Mouse (Mus musculus): ENCODE data around the gene Gnaz. TPM values are rescaled to one million over a fixed set of nuclear protein-coding genes. Genes with fewer than 3 reads are reported as not detected.

Gnaz gene
- polyA plus RNA-seq, 1 experiment from 2014 or later: 0.76 TPM

DNA sequence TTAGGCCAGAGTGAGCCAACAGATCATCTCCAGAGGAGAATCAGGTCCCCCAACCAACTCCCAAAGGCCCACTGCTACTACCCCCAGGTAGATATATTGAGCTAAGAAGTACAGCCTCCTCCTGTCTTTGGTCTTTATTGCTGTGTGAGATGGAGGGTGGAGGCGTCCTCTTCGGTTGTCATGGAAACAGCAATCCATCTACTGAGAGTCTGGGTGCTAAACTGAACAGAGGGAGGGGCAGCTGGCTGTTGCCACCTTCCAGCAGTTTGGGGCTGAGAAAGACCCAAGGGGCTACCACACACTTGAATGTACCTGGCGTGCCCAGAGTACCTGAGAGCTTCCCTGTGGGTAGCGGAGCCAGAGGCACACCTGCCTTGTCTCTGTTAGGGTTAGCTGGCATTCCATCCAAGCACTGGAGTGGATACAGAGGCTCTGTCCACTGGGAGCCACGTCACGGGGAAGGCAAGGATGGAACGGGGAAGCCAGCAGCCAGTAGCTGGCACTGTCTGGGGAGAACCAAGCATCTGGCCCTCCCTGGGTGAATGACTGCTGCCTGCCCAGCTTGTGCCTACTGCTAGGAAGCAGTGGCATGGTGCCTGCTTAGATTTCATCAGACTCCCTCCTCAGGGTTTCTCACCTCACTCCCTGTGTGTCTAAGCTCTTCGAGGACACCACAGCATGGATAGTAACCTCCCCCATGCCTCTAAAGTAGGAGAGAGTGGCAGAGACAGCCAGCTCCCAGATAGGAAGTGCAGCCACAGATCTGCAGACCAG is 40.1 kb downstream of the Gnaz start:
- no peak for ATAC-seq (ENCODE audit: insufficient number of reproducible peaks, insufficient read depth, low FRiP score, low read depth)
- Histone ChIP-seq H3K4me2 (ENCODE audit: low read length) (no peak overlapping the region), H3K27me3 (ENCODE audit: control insufficient read depth, insufficient read depth, low read length) (no peaks in the 10 kb centered on the region), H3K4me3 (ENCODE audit: control insufficient read depth in 1 of 2, insufficient read depth in 1 of 2, low read depth in 1 of 2, low read length in 2 of 2) (no peak overlapping the region), H3K9ac (ENCODE audit: low read length) (no peak overlapping the region), H3K9me3 (ENCODE audit: control insufficient read depth, low read length) (no peaks in the 10 kb centered on the region), H3K27ac (replicated peaks in 1 of 2; ENCODE audit: control insufficient read depth in 1 of 2, insufficient read depth in 1 of 2, low read depth in 2 of 2, low read length in 2 of 2) (no peak overlapping the region), H3K36me3 (ENCODE audit: control insufficient read depth, insufficient read depth, low read length) (no peaks in the 10 kb centered on the region), H3K4me1 (ENCODE audit: control insufficient read depth in 2 of 2, insufficient read depth in 2 of 2, low read length in 2 of 2) (no peaks in the 10 kb centered on the region; a peak in 1 of 4 replicates)
- WGBS: 56% methylated on average over 8 of the region's 8 CpGs

DNA sequence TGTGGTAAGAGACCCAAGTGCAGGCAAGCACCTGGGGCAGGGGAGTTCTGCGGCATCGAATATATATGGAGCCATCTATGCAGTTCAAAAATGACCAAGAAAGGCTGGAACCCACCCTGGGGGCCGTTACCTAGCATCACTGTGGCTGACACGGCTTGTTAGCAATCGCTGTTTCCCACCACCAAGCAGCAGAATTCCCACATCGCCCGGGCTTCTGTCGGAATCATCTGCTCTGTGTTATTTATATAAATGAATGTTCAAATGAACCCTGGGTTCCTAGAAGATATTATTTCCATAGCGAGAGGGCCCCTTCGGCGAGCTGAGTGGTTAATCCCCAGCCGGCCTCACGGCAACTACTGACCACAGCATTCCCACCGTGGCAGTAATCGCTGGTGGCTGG is 43.7 kb downstream of the Gnaz start:
- H3K27ac ChIP-seq (replicated peaks in 1 of 2; ENCODE audit: control insufficient read depth in 1 of 2, insufficient read depth in 1 of 2, low read depth in 2 of 2, low read length in 2 of 2): no peak overlapping the region
- H3K9ac ChIP-seq (ENCODE audit: low read length): no peak overlapping the region
- no peaks in the 10 kb centered on the region for H3K27me3 ChIP-seq (ENCODE audit: control insufficient read depth, insufficient read depth, low read length)
- no peak overlapping the region for H3K4me3 ChIP-seq (ENCODE audit: control insufficient read depth in 1 of 2, insufficient read depth in 1 of 2, low read depth in 1 of 2, low read length in 2 of 2)
- WGBS: 90% methylated on average over 15 of the region's 15 CpGs
- H3K4me1 ChIP-seq (ENCODE audit: control insufficient read depth in 2 of 2, insufficient read depth in 2 of 2, low read length in 2 of 2): no peaks in the 10 kb centered on the region; a peak in 1 of 4 replicates
- ATAC-seq (ENCODE audit: insufficient number of reproducible peaks, insufficient read depth, low FRiP score, low read depth): no peak
- no peak overlapping the region for H3K4me2 ChIP-seq (ENCODE audit: low read length)
- no peaks in the 10 kb centered on the region for H3K9me3 ChIP-seq (ENCODE audit: control insufficient read depth, low read length)
- H3K36me3 ChIP-seq (ENCODE audit: control insufficient read depth, insufficient read depth, low read length): no peaks in the 10 kb centered on the region

DNA sequence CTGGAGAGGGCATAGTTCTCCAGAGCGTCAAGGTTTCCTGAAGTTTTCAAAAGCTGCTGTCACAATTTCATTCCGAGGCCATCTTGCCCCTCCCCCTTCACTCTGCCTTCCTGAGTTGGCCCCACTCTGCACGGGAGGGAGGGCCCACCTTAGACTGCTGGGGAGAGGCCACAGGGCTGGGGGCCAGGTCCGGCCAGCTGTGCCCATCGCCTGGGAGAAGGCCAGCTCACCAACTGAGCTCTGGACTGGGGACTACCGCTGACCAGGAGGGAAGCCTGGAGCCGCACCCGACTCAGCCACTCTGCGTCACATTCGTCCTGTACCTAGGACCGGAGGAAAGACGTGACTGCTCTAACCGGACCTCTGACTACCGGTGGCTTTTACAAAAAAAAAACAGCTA is 48.5 kb downstream of the Gnaz start:
- Histone ChIP-seq H3K4me2 (ENCODE audit: low read length) (no peak overlapping the region), H3K9me3 (ENCODE audit: control insufficient read depth, low read length) (no peaks in the 10 kb centered on the region), H3K9ac (ENCODE audit: low read length) (no peak overlapping the region), H3K27ac (replicated peaks in 1 of 2; ENCODE audit: control insufficient read depth in 1 of 2, insufficient read depth in 1 of 2, low read depth in 2 of 2, low read length in 2 of 2) (no peak overlapping the region), H3K4me1 (ENCODE audit: control insufficient read depth in 2 of 2, insufficient read depth in 2 of 2, low read length in 2 of 2) (no peaks in the 10 kb centered on the region), H3K4me3 (ENCODE audit: control insufficient read depth in 1 of 2, insufficient read depth in 1 of 2, low read depth in 1 of 2, low read length in 2 of 2) (no peak overlapping the region), H3K27me3 (ENCODE audit: control insufficient read depth, insufficient read depth, low read length) (no peaks in the 10 kb centered on the region), H3K36me3 (ENCODE audit: control insufficient read depth, insufficient read depth, low read length) (no peaks in the 10 kb centered on the region)
- 70% methylated on average over 14 of the region's 14 CpGs for WGBS
- ATAC-seq (ENCODE audit: insufficient number of reproducible peaks, insufficient read depth, low FRiP score, low read depth): no peak

DNA sequence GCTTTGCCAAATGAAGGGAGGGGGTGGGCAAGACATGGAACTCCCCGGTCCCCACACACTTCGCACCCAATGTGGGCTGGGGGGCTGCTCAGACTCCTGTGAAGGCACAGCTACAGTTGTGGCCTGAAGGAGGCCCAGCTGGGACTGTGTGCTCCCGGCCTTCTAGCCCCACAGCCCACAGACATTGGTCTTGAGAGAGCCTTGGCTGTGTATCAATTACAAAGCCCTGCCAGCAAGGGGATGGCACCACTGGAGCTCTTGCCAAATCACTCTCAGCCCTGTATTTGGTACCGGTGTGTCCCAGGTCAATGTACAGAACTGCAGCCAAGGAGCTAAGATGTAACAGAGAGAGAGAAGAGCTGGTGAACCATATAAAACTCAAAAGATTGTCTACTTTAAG is 49.5 kb downstream of the Gnaz start:
- Histone ChIP-seq H3K27me3 (ENCODE audit: control insufficient read depth, insufficient read depth, low read length) (no peaks in the 10 kb centered on the region), H3K9me3 (ENCODE audit: control insufficient read depth, low read length) (no peaks in the 10 kb centered on the region), H3K9ac (ENCODE audit: low read length) (no peak overlapping the region), H3K4me3 (ENCODE audit: control insufficient read depth in 1 of 2, insufficient read depth in 1 of 2, low read depth in 1 of 2, low read length in 2 of 2) (no peak overlapping the region), H3K27ac (replicated peaks in 1 of 2; ENCODE audit: control insufficient read depth in 1 of 2, insufficient read depth in 1 of 2, low read depth in 2 of 2, low read length in 2 of 2) (no peak overlapping the region), H3K4me1 (ENCODE audit: control insufficient read depth in 2 of 2, insufficient read depth in 2 of 2, low read length in 2 of 2) (no peaks in the 10 kb centered on the region), H3K4me2 (ENCODE audit: low read length) (no peak overlapping the region), H3K36me3 (ENCODE audit: control insufficient read depth, insufficient read depth, low read length) (no peaks in the 10 kb centered on the region)
- 83% methylated on average over 4 of the region's 4 CpGs for WGBS
- no peak for ATAC-seq (ENCODE audit: insufficient number of reproducible peaks, insufficient read depth, low FRiP score, low read depth)

DNA sequence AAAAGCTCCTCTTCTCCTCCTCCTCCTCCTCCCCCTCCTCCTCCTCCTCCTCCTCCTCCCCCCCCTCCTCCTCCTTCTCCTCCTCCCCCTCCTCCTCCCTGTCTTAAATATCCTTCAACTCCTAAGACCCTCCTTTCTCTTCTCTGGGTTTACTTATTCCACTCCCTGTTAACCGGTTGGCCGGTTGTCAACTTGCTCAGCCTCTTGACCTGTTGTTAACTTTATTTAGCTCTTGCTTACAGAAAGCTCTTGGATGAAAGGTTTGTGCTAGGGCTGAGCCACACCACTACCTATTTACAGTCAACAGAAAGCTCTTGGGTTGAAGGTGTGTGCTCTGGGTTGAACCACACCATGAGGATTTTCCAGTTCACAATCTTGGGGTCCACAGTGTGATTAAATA is 53.3 kb downstream of the Gnaz start:
- peaks cover 5% of the 10 kb centered on the region; the same call in 1 of the 2 replicates for H3K9me3 ChIP-seq (ENCODE audit: control insufficient read depth, low read length)
- no peak overlapping the region for H3K27ac ChIP-seq (replicated peaks in 1 of 2; ENCODE audit: control insufficient read depth in 1 of 2, insufficient read depth in 1 of 2, low read depth in 2 of 2, low read length in 2 of 2)
- H3K4me2 ChIP-seq (ENCODE audit: low read length): no peak overlapping the region
- no peak overlapping the region for H3K9ac ChIP-seq (ENCODE audit: low read length)
- H3K4me3 ChIP-seq (ENCODE audit: control insufficient read depth in 1 of 2, insufficient read depth in 1 of 2, low read depth in 1 of 2, low read length in 2 of 2): no peak overlapping the region
- peaks cover 6% of the 10 kb centered on the region; the same call in 1 of the 2 replicates for H3K27me3 ChIP-seq (ENCODE audit: control insufficient read depth, insufficient read depth, low read length)
- H3K36me3 ChIP-seq (ENCODE audit: control insufficient read depth, insufficient read depth, low read length): no peaks in the 10 kb centered on the region
- H3K4me1 ChIP-seq (ENCODE audit: control insufficient read depth in 2 of 2, insufficient read depth in 2 of 2, low read length in 2 of 2): no peaks in the 10 kb centered on the region
- WGBS: 33% methylated on average over 1 of the region's 2 CpGs
- no peak for ATAC-seq (ENCODE audit: insufficient number of reproducible peaks, insufficient read depth, low FRiP score, low read depth)

DNA sequence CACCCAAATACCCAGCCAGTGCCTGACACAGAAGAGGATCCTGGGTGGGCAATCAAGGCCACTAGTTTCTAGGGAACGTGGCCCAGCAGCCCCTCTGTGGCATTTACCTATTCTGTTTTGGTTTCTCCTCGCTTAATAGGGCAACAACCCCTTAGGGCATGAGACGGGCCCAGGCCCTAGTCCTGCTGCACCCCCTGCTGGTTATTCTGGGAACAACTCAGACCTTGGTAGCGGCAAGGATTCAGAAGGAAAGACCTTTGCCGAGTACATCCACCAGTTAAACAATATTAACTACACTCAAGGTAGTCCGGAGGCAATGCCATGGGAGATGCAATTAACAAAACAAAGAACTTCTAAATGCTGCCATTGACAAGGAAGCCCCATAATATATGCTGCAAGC is 54.2 kb downstream of the Gnaz start:
- 10% methylated on average over 6 of the region's 6 CpGs for WGBS
- Histone ChIP-seq H3K27me3 (ENCODE audit: control insufficient read depth, insufficient read depth, low read length) (peaks cover 6% of the 10 kb centered on the region; the same call in 1 of the 2 replicates), H3K9me3 (ENCODE audit: control insufficient read depth, low read length) (peaks cover 5% of the 10 kb centered on the region; the same call in 1 of the 2 replicates), H3K4me3 (ENCODE audit: control insufficient read depth in 1 of 2, insufficient read depth in 1 of 2, low read depth in 1 of 2, low read length in 2 of 2) (no peak overlapping the region), H3K4me1 (ENCODE audit: control insufficient read depth in 2 of 2, insufficient read depth in 2 of 2, low read length in 2 of 2) (no peaks in the 10 kb centered on the region), H3K27ac (replicated peaks in 1 of 2; ENCODE audit: control insufficient read depth in 1 of 2, insufficient read depth in 1 of 2, low read depth in 2 of 2, low read length in 2 of 2) (no peak overlapping the region), H3K4me2 (ENCODE audit: low read length) (no peak overlapping the region), H3K9ac (ENCODE audit: low read length) (no peak overlapping the region), H3K36me3 (ENCODE audit: control insufficient read depth, insufficient read depth, low read length) (no peaks in the 10 kb centered on the region)
- no peak for ATAC-seq (ENCODE audit: insufficient number of reproducible peaks, insufficient read depth, low FRiP score, low read depth)

DNA sequence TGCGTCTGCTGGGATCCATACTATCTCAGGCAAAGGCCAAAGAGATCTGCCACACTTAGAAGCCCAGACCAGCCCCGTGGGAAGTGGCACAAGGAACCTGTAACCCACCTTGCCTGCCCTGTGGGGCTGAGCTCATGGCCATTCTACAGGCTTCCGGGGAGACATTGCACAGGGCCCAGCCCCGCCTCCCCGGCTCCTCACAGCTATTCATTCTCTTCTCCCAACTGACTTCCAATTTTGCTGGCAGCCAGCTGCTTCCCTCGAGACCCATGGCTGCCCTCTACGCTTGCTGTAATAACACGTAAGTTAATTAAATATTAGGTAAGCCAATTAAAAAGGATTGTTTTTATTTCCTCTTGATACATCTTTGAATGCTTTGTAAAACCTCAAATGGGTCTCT is 59.5 kb downstream of the Gnaz start:
- Histone ChIP-seq H3K27me3 (ENCODE audit: control insufficient read depth, insufficient read depth, low read length) (peaks cover 6% of the 10 kb centered on the region; the same call in 1 of the 2 replicates), H3K9ac (ENCODE audit: low read length) (no peak overlapping the region), H3K36me3 (ENCODE audit: control insufficient read depth, insufficient read depth, low read length) (no peaks in the 10 kb centered on the region), H3K27ac (replicated peaks in 1 of 2; ENCODE audit: control insufficient read depth in 1 of 2, insufficient read depth in 1 of 2, low read depth in 2 of 2, low read length in 2 of 2) (no peak overlapping the region), H3K9me3 (ENCODE audit: control insufficient read depth, low read length) (peaks cover 5% of the 10 kb centered on the region; the same call in 1 of the 2 replicates), H3K4me1 (ENCODE audit: control insufficient read depth in 2 of 2, insufficient read depth in 2 of 2, low read length in 2 of 2) (no peaks in the 10 kb centered on the region), H3K4me2 (ENCODE audit: low read length) (no peak overlapping the region), H3K4me3 (ENCODE audit: control insufficient read depth in 1 of 2, insufficient read depth in 1 of 2, low read depth in 1 of 2, low read length in 2 of 2) (no peak overlapping the region)
- 70% methylated on average over 8 of the region's 8 CpGs for WGBS
- no peak for ATAC-seq (ENCODE audit: insufficient number of reproducible peaks, insufficient read depth, low FRiP score, low read depth)

DNA sequence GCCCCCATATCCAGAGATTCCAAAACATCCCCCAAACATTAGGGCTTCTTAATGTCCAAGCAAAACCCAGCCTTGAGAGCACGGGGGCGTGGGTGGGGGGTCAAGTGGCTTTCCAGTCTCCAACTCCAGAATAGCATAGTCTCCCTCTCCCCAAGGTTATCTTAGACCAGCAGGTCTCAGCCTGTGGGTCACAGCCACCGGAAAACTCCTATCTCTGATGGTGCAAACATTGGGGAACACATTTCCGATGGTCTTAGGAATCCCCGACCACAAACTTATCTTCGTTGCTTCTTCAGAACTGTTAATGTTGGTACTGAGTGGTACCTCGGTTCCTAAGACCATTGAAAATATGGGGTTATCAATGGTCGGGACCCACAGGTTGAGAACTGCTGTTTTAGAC is 61.8 kb downstream of the Gnaz start:
- H3K9me3 ChIP-seq (ENCODE audit: control insufficient read depth, low read length): no peaks in the 10 kb centered on the region
- H3K27me3 ChIP-seq (ENCODE audit: control insufficient read depth, insufficient read depth, low read length): no peaks in the 10 kb centered on the region
- WGBS: 71% methylated on average over 8 of the region's 8 CpGs
- H3K9ac ChIP-seq (ENCODE audit: low read length): no peak overlapping the region
- no peak overlapping the region for H3K4me3 ChIP-seq (ENCODE audit: control insufficient read depth in 1 of 2, insufficient read depth in 1 of 2, low read depth in 1 of 2, low read length in 2 of 2)
- no peaks in the 10 kb centered on the region for H3K36me3 ChIP-seq (ENCODE audit: control insufficient read depth, insufficient read depth, low read length)
- H3K4me2 ChIP-seq (ENCODE audit: low read length): no peak overlapping the region
- no peak overlapping the region for H3K27ac ChIP-seq (replicated peaks in 1 of 2; ENCODE audit: control insufficient read depth in 1 of 2, insufficient read depth in 1 of 2, low read depth in 2 of 2, low read length in 2 of 2)
- no peak for ATAC-seq (ENCODE audit: insufficient number of reproducible peaks, insufficient read depth, low FRiP score, low read depth)
- peaks cover 4 to 6% of the 10 kb centered on the region in 2 experiments; a peak in 2 of 4 replicates for H3K4me1 ChIP-seq (ENCODE audit: control insufficient read depth in 2 of 2, insufficient read depth in 2 of 2, low read length in 2 of 2)
